Mouse (Mus musculus) liver, postnatal 0 days (tissue): ENCODE data around the gene Prrc2a.

Experiments
- CTCF ChIP-seq: sonication (generic); IDR thresholded peaks from 2 replicates; pipeline ENCODE4 v1.5.1; 2016; ENCODE audit warnings: antibody characterized with exemption, low read depth
- EP300 ChIP-seq: IDR thresholded peaks from 2 replicates; pipeline ENCODE4 v1.6.1; 2016; ENCODE audit warnings: antibody characterized with exemption, low read depth, mild to moderate bottlenecking

DNA sequence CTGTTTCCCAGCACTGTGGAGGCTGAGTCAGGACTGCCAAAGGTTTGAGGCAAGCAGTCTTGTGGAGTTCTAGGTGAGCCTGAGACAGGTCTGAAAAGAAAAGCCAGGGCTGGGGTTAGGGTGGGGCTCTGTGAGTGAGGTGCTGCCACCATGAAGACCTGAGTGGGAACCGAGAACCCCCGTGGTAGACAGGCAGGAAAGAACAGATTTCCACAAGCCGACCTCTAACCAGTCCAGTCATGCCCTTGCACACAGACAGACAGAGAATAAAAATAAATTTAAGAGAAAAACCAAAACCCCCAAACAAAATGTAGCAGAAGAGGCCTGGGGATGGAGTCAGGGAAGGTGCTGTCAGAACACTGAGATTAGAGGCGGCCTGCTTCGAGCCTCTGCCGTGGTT is 10.7 kb upstream of the Prrc2a start:
- TF ChIP-seq CTCF (no peak), EP300 (no peak)
